Mouse (Mus musculus) ES-E14 (cell line): ENCODE measurements at regions not wholly inside any gene's neighbourhood (a gene's known extent, or its start where the extent isn't known, plus 50 kb on each side); places are given as distances from the start of the nearest gene placed in this dataset.

Experiments used
- DNase-seq: peaks from one replicate; pipeline ENCODE4 v3.0.0-alpha.2; 2013; ENCODE audit warnings: low read depth, low spot score
- H3K27ac ChIP-seq: 2 replicates; pipeline ENCODE4 v1.5.1; 2012; ENCODE audit warnings: low read depth, mild to moderate bottlenecking, low read length, moderate library complexity, mixed read lengths; ENCODE audit not compliant: poor library complexity, insufficient read depth, severe bottlenecking
- H3K36me3 ChIP-seq: 2 replicates; pipeline ENCODE4 v1.6.1; 2012; ENCODE audit warnings: mild to moderate bottlenecking, low read length, moderate library complexity, mixed read lengths; ENCODE audit not compliant: control insufficient read depth, poor library complexity, insufficient read depth, severe bottlenecking
- H3K4me1 ChIP-seq, 2 experiments: fragments of 150-350 bp in 1 of 2; sonication (generic) in 1 of 2; 2 replicates each; pipeline ENCODE4 v1.6.1; 2012; ENCODE audit warnings: low read length in 2 of 2, mild to moderate bottlenecking in 1 of 2, mixed read lengths in 1 of 2; ENCODE audit not compliant: control insufficient read depth in 2 of 2, insufficient read depth in 2 of 2, poor library complexity in 1 of 2
- H3K4me3 ChIP-seq, 2 experiments: fragments of 150-350 bp in 1 of 2; sonication (generic) in 1 of 2; 2 replicates each; pipeline ENCODE4 v1.5.1; 2012; ENCODE audit warnings: low read length in 2 of 2, low read depth in 1 of 2, mild to moderate bottlenecking in 1 of 2, mixed read lengths in 1 of 2; ENCODE audit not compliant: insufficient read depth in 1 of 2, poor library complexity in 1 of 2, severe bottlenecking in 1 of 2
- H3K9ac ChIP-seq: 2 replicates; pipeline ENCODE4 v1.6.1; 2012; ENCODE audit warnings: low read depth, mild to moderate bottlenecking, low read length, mixed read lengths; ENCODE audit not compliant: poor library complexity, insufficient read depth, severe bottlenecking
- H3K9me3 ChIP-seq: fragments of 150-350 bp; sonication (generic); 2 replicates; pipeline ENCODE4 v1.6.1; 2012; ENCODE audit warnings: low read depth, mild to moderate bottlenecking, low read length; ENCODE audit not compliant: control insufficient read depth, insufficient read depth
- CHD2 ChIP-seq: IDR thresholded peaks from 2 replicates; pipeline ENCODE4 v1.6.1; 2014; ENCODE audit warnings: mild to moderate bottlenecking, low read depth, low read length, inconsistent platforms
- HCFC1 ChIP-seq: IDR thresholded peaks from 2 replicates; pipeline ENCODE4 v1.6.1; 2012; ENCODE audit warnings: low read length, inconsistent platforms, borderline replicate concordance; ENCODE audit not compliant: insufficient read depth
- MAFK ChIP-seq: IDR thresholded peaks from 2 replicates; pipeline ENCODE4 v1.6.1; 2014; ENCODE audit warnings: mild to moderate bottlenecking, low read depth, low read length, inconsistent platforms; ENCODE audit not compliant: insufficient read depth
- ZC3H11A ChIP-seq: IDR thresholded peaks from 2 replicates; pipeline ENCODE4 v1.6.1; 2012; ENCODE audit warnings: low read depth, mild to moderate bottlenecking, inconsistent platforms, low read length, borderline replicate concordance
- ZNF384 ChIP-seq: IDR thresholded peaks from 2 replicates; pipeline ENCODE4 v1.6.1; 2012; ENCODE audit warnings: low read depth, low read length, inconsistent platforms
- in situ Hi-C, 2 experiments: fragments of 600-800 bp; cut with MboI; formaldehyde crosslinking; loops; one replicate each; pipeline ENCODE4 v1.15.1; 2025; ENCODE audit warnings: low sequenced_read_pairs in 2 of 2, inconsistent platforms in 1 of 2; ENCODE audit not compliant: unreplicated experiment in 2 of 2

- no peak for TF ChIP-seq ZC3H11A
- no peak for TF ChIP-seq CHD2
- TF ChIP-seq ZNF384: no peak
- TF ChIP-seq HCFC1: no peak
- no peak for TF ChIP-seq MAFK
- Histone ChIP-seq H3K4me3 (no peak overlapping the region), H3K4me1 (no peaks in the 10 kb centered on the region), H3K27ac (no peak overlapping the region), H3K9ac (no peak overlapping the region), H3K9me3 (no peaks in the 10 kb centered on the region), H3K36me3 (no peaks in the 10 kb centered on the region)
- in situ Hi-C loops: no loop called here
- DNase-seq: no peak
Measured at GRCm38 (mm10) chr14:15784727-15785126, 345.9 kb upstream of the Lrrc3b start.

DNA sequence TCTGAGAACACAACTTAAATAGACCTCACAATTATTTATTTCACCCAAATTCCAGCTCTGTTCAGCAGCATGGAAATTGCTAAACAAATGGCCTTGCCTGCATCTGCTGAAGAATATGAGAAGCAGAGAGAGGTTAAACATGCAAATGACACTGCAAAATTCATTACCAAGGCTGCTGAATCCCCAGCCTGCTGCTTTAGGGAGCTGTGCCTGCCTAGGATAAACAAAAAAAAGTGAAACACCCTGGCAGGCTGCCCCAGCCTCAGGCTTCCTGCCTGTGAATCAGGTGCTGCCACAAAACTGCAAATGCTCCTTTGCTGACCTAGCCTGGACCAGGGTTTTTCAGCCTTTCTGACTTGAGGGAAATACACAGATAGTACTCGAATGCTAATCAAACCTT lies 346.4 kb upstream of the Lrrc3b start:
- no peaks in the 10 kb centered on the region for H3K9me3 ChIP-seq
- in situ Hi-C loops: no loop called here
- H3K4me1 ChIP-seq: no peaks in the 10 kb centered on the region
- H3K27ac ChIP-seq: no peak overlapping the region
- no peak overlapping the region for H3K9ac ChIP-seq
- no peak for TF ChIP-seq MAFK
- TF ChIP-seq ZC3H11A: no peak
- no peak for TF ChIP-seq ZNF384
- TF ChIP-seq CHD2: no peak
- no peak for TF ChIP-seq HCFC1
- H3K4me3 ChIP-seq: no peak overlapping the region
- DNase-seq: no peak
- H3K36me3 ChIP-seq: no peaks in the 10 kb centered on the region

- TF ChIP-seq MAFK: no peak
- TF ChIP-seq HCFC1: no peak
- no peak for TF ChIP-seq ZC3H11A
- TF ChIP-seq CHD2: no peak
- TF ChIP-seq ZNF384: no peak
- peaks cover 2 to 4% of the 10 kb centered on the region in 2 experiments; a peak in 3 of 4 replicates for H3K4me1 ChIP-seq
- H3K9me3 ChIP-seq: no peaks in the 10 kb centered on the region
- H3K9ac ChIP-seq: no peak overlapping the region
- H3K4me3 ChIP-seq: no peak overlapping the region
- in situ Hi-C loops: loop anchor here in 1 of 2 experiments (10.0 kb wide), 1 partner anchor 49 kb away; no protein-coding TSS in a partner anchor
- DNase-seq: no peak
- no peaks in the 10 kb centered on the region for H3K36me3 ChIP-seq
- no peak overlapping the region for H3K27ac ChIP-seq
Measured at GRCm38 (mm10) chr14:15795698-15796097, 356.9 kb upstream of the Lrrc3b start.

DNA sequence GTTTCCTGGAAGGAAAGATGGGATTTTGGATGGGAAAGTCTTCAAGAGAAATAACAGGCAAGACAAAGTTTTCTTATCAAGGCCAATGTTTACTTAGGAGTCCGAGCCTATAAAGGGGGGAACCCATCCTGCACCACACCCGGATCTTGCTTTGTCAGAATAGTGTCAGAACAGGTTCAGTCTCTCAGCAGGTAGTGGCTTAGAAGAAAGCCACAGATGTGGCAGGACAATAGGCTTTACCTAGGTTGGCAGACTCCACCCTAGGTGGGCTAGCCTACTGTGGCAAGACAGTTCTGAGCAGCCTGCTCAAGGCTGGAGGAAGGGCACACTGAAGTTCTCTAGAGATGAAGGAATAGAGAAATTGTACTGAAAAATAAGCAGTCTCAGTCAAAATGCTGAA lies 358.2 kb upstream of the Lrrc3b start:
- Histone ChIP-seq H3K36me3 (no peaks in the 10 kb centered on the region), H3K9ac (no peak overlapping the region), H3K4me3 (no peak overlapping the region), H3K9me3 (no peaks in the 10 kb centered on the region), H3K27ac (peak overlapping the region; percentile 82; the same call in 1 of the 2 replicates), H3K4me1 (peaks cover under 1 to 5% of the 10 kb centered on the region in 2 experiments; a peak in 3 of 4 replicates)
- peak; percentile 53 for DNase-seq
- no peak for TF ChIP-seq ZNF384
- TF ChIP-seq CHD2: no peak; the same call in 1 of the 2 replicates
- TF ChIP-seq MAFK: no peak
- no peak for TF ChIP-seq HCFC1
- TF ChIP-seq ZC3H11A: no peak
- in situ Hi-C loops: loop anchor here in 1 of 2 experiments (10.0 kb wide), 1 partner anchor 48 kb away; no protein-coding TSS in a partner anchor
